Mouse (Mus musculus) liver, embryonic 14.5 days (tissue): ENCODE data around the gene Pcgf2. TPM values are rescaled to one million over a fixed set of nuclear protein-coding genes. Genes with fewer than 3 reads are reported as not detected.
"Not testable (repeated sequence)": the region's sequence is repeated elsewhere in the genome, so short reads cannot be mapped to it uniquely, and the experiment has no call there.

Experiments
- ATAC-seq: fragments of 200-750 bp; cut with Nextera tagmentation; 2 replicates; pipeline ENCODE4 v1.8.0; 2017; ENCODE audit warnings: moderate number of reproducible peaks, mild to moderate bottlenecking, moderate library complexity; ENCODE audit not compliant: insufficient read depth
- DNase-seq, 3 experiments: peaks; one replicate each; pipeline ENCODE4 v3.0.0-alpha.2; 2012 to 2013; ENCODE audit warnings: low read depth in 3 of 3, low spot score in 3 of 3
- H3K27ac ChIP-seq: fragments of 300-500 bp; sonication (generic); 2 replicates; pipeline ENCODE4 v1.5.1; 2014; ENCODE audit warnings: moderate library complexity, mild to moderate bottlenecking, control low read depth, inconsistent platforms
- H3K27me3 ChIP-seq: fragments of 300-500 bp; sonication (generic); 2 replicates; pipeline ENCODE4 v1.6.1; 2014; ENCODE audit warnings: mild to moderate bottlenecking, low read length, moderate library complexity; ENCODE audit not compliant: control insufficient read depth, insufficient read depth
- H3K36me3 ChIP-seq: fragments of 300-500 bp; sonication (generic); replicated peaks from 2 replicates; pipeline ENCODE4 v1.6.1; 2014; ENCODE audit warnings: low read depth; ENCODE audit not compliant: control insufficient read depth, insufficient read depth
- H3K4me1 ChIP-seq, 2 experiments: fragments of 200-500 bp in 1 of 2; fragments of 300-500 bp in 1 of 2; sonication (generic) in 1 of 2; replicated peaks; 2 replicates each; pipeline ENCODE4 v1.6.1; 2012 to 2014; ENCODE audit warnings: antibody characterized with exemption in 1 of 2, inconsistent platforms in 1 of 2, low read length in 1 of 2; ENCODE audit not compliant: control insufficient read depth in 2 of 2, insufficient read depth in 2 of 2
- H3K4me2 ChIP-seq: fragments of 300-500 bp; sonication (generic); 2 replicates; pipeline ENCODE4 v1.6.1; 2014; ENCODE audit warnings: low read depth, mild to moderate bottlenecking, control low read depth, moderate library complexity
- H3K4me3 ChIP-seq, 2 experiments: fragments of 200-500 bp in 1 of 2; fragments of 300-500 bp in 1 of 2; sonication (generic) in 1 of 2; 2 replicates each; pipeline ENCODE4 v1.5.1; 2012 to 2014; ENCODE audit warnings: low read depth in 2 of 2, low read length in 2 of 2, mild to moderate bottlenecking in 2 of 2, control low read depth in 1 of 2, inconsistent platforms in 1 of 2, moderate library complexity in 1 of 2; ENCODE audit not compliant: insufficient read depth in 1 of 2
- H3K9ac ChIP-seq: fragments of 300-500 bp; sonication (generic); replicated peaks from 2 replicates; pipeline ENCODE4 v1.6.1; 2014; ENCODE audit warnings: mild to moderate bottlenecking, control low read depth, moderate library complexity
- H3K9me3 ChIP-seq: fragments of 300-500 bp; sonication (generic); 2 replicates; pipeline ENCODE4 v1.6.1; 2016; ENCODE audit warnings: low read length, mixed read lengths; ENCODE audit not compliant: control insufficient read depth
- CTCF ChIP-seq: IDR thresholded peaks from 2 replicates; pipeline ENCODE4 v1.5.1; 2016; ENCODE audit warnings: antibody characterized with exemption, low read depth, control low read depth
- EP300 ChIP-seq: IDR thresholded peaks from 2 replicates; pipeline ENCODE4 v1.6.1; 2016; ENCODE audit warnings: antibody characterized with exemption, low read depth
- WGBS: fragments of 180-500 bp; shearing (Covaris S2); extraction: QIAGEN DNeasy Blood & Tissue Kit; methylation state at CpG from one replicate; pipeline ENCODE4 v1.1.7; 2014; ENCODE audit not compliant: insufficient replicate concordance; 5-methylcytosine and 5-hydroxymethylcytosine counted together
- polyA plus RNA-seq, 2 experiments: library from polyadenylated mRNA; depleted of rRNA in 1 of 2; stranded (reverse) in 1 of 2; unstranded in 1 of 2; fragments of >200 nt; fragmentation: Nextera tagmentation in 1 of 2; extraction: Ambion mirVana in 1 of 2; gene quantifications; 2 replicates each; pipeline versions ENCODE4 v1.2.1 to v1.2.3; 2012 to 2014

Gene Pcgf2
- polyA plus RNA-seq, 2 experiments = 1.5 to 4.4 TPM

DNA sequence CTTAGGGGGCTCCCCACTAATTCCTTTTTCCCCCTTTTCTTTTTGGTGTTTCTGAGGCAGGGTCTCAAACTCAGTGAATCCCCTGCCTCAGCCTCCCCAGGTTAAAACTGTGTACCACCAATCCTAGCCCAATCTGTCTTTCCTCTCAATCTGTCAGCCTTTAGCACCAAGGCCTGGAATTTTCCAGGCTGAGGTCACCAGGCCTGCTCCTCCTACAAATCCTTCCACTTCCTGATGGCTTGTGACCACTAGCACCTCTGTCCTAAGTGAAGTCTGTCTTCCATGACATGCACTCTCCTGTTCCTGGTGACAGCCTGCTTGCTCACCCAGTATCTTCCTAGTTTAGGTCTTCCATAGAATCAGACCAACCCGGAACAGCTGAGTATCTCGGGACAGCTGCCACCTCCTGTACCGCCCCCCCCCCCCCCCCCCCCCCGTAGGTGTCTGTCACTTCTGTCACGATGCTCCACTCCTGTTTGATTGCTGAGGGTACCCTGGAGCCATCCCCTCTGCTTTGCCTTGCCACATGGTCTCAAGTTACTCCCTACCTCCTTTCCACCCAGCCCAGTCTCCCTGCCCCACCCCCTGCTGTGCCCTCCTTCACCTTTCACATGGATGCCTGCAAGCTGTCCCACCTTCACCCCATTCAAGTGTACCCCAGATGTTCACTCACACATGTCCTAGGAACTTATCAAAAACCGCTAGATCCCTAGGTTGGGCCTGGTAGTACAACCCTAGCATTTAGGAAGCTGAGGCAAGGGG lies 42.9 kb downstream of the Pcgf2 start:
- H3K9me3 ChIP-seq = no peaks in the 10 kb centered on the region
- TF ChIP-seq EP300 (no peak), CTCF (no peak)
- H3K36me3 ChIP-seq = no peaks in the 10 kb centered on the region
- H3K27me3 ChIP-seq = peaks cover 34% of the 10 kb centered on the region
- no peak overlapping the region for H3K4me3 ChIP-seq
- peaks cover 0 to 11% of the 10 kb centered on the region in 2 experiments; a peak in 2 of 4 replicates for H3K4me1 ChIP-seq
- no peak for DNase-seq
- 51% methylated on average over 6 of the region's 6 CpGs for WGBS
- ATAC-seq = no peak
- no peak overlapping the region for H3K4me2 ChIP-seq
- no peak overlapping the region for H3K9ac ChIP-seq
- no peak overlapping the region for H3K27ac ChIP-seq

- WGBS = 76% methylated on average over 14 of the region's 14 CpGs
- Histone ChIP-seq H3K9ac (no peak overlapping the region), H3K4me1 (peaks cover 0 to 11% of the 10 kb centered on the region in 2 experiments; a peak in 2 of 4 replicates), H3K27me3 (peaks cover 25% of the 10 kb centered on the region), H3K27ac (no peak overlapping the region), H3K36me3 (no peaks in the 10 kb centered on the region), H3K4me2 (no peak overlapping the region), H3K9me3 (no peaks in the 10 kb centered on the region), H3K4me3 (no peak overlapping the region)
- DNase-seq = no peak
- TF ChIP-seq CTCF = no peak
- no peak for TF ChIP-seq EP300
- ATAC-seq = no peak
Observed at GRCm38 (mm10) chr11:97656269-97656971, 43.9 kb downstream of the Pcgf2 start.

GRCm38 (mm10) chr11:97654210-97654609 lies 46.1 kb downstream of the Pcgf2 start:
- Histone ChIP-seq H3K4me2 (no peak overlapping the region), H3K9me3 (no peaks in the 10 kb centered on the region), H3K4me3 (no peak overlapping the region), H3K4me1 (peaks cover 0 to 6% of the 10 kb centered on the region in 2 experiments; a peak in 2 of 4 replicates), H3K36me3 (no peaks in the 10 kb centered on the region), H3K27ac (no peak overlapping the region), H3K27me3 (peaks cover 3% of the 10 kb centered on the region), H3K9ac (no peak overlapping the region)
- DNase-seq = no peak
- TF ChIP-seq CTCF (no peak), EP300 (no peak)
- WGBS = 64% methylated on average over 2 of the region's 2 CpGs
- ATAC-seq = no peak

DNA sequence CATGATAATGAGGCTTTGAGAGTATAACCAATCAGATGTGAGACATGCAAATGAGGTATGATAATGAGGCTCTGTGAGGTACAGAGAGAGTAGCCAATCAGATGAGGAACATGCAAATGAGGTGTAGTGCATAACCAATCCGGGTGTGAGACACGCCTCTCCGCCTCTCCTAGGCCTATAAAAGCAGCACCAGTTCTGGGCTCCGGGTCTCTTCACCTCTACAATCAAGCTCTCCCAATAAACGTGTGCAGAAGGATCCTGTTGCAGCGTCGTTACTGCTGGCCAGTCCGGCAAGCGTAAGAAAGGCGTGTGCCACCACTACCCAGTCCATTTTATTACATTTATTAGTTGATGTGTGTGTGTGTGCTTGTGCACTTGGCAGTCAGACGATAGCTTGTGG lies 46.9 kb downstream of the Pcgf2 start:
- not testable (repeated sequence) for H3K4me1 ChIP-seq, ATAC-seq, H3K4me3 ChIP-seq, DNase-seq, H3K4me2 ChIP-seq, H3K27ac ChIP-seq, H3K9me3 ChIP-seq, H3K9ac ChIP-seq, H3K36me3 ChIP-seq, H3K27me3 ChIP-seq
- 83% methylated on average over 11 of the region's 11 CpGs for WGBS

DNA sequence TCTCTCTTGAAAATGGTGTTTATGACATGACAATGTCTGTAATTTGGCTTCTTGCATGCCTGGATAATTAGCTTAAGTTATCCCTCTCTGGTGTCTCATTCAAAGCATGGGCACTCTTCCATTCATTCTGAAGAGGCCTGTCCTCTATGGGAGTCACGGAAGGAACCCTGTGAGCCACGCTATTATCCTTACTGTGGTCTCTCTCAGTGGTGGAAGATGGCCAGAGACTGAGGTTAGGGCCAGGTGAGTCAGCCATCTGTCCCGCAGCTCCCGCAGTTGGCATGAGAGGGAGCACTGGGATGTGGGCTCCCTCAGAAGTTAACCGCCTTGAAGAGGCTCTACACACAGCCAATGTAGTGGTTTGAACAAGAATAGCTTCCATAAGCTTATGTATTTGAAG lies 50.0 kb downstream of the Pcgf2 start:
- no peaks in the 10 kb centered on the region for H3K27me3 ChIP-seq
- no peaks in the 10 kb centered on the region for H3K36me3 ChIP-seq
- no peak overlapping the region for H3K9ac ChIP-seq
- no peak for TF ChIP-seq CTCF
- TF ChIP-seq EP300 = no peak
- WGBS = 62% methylated on average over 5 of the region's 5 CpGs
- H3K4me1 ChIP-seq = no peaks in the 10 kb centered on the region
- DNase-seq = no peak
- H3K4me3 ChIP-seq = no peak overlapping the region
- no peak overlapping the region for H3K27ac ChIP-seq
- no peak overlapping the region for H3K4me2 ChIP-seq
- ATAC-seq = no peak
- H3K9me3 ChIP-seq = no peaks in the 10 kb centered on the region

- not testable (repeated sequence) for H3K4me2 ChIP-seq, DNase-seq, H3K27ac ChIP-seq, ATAC-seq, H3K36me3 ChIP-seq, H3K9me3 ChIP-seq, H3K9ac ChIP-seq, H3K4me1 ChIP-seq, H3K27me3 ChIP-seq, H3K4me3 ChIP-seq
- WGBS = 45% methylated on average over 4 of the region's 4 CpGs
Observed at GRCm38 (mm10) chr11:97648541-97648940, 51.8 kb downstream of the Pcgf2 start.
